Mouse (Mus musculus): ENCODE results near the gene Bloc1s1. TPM values are rescaled to one million over a fixed set of nuclear protein-coding genes. Genes with fewer than 3 reads are reported as not detected.

Gene Bloc1s1
- 218 and 228 TPM in 2 replicates for polyA plus RNA-seq (2014; fragmentation: Nextera tagmentation; extraction: Ambion mirVana)

DNA sequence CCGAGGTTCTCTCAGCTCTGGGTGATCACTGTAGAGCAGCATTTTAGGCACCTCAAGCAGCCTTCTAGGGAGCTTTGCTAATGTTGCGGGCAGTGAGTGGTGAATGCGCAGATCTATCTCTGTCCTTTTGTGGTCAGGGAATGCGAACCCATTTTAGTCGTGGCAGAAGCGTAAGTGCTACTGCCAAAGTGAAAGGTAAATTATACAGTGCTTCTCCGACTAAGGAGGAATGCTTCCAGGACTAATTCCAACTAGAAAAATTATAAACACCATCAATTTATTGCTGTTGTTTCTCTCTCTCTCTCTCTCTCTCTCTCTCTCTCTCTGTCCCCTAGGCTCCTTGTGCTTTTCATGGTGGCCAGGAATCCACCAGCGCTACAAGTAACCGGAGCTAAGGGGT, at the start of gene Bloc1s1:
Bloc1s1 (minus strand) TSS at position 101 of the 400 bp plus-strand sequence.
- WGBS = 57% methylated on average over 9 of the region's 9 CpGs
- H3K36me3 ChIP-seq (ENCODE audit: control insufficient read depth, insufficient read depth, low read length) = no peaks in the 10 kb centered on the region

GRCm38 (mm10) chr10:128972841-128973240, 49.0 kb upstream of the Bloc1s1 start:
- WGBS = 80% methylated on average over 4 of the region's 4 CpGs
- H3K4me3 ChIP-seq (ENCODE audit: low read depth, low read length) = no peak overlapping the region
- ATAC-seq (replicated peaks; ENCODE audit: low FRiP score, low TSS enrichment, low read depth) = no peak
- no peaks in the 10 kb centered on the region for H3K27me3 ChIP-seq (replicated peaks; ENCODE audit: control insufficient read depth, insufficient read depth, low read length)
- no peaks in the 10 kb centered on the region for H3K4me1 ChIP-seq (replicated peaks; ENCODE audit: control insufficient read depth, insufficient read depth, low read length)
- no peak overlapping the region for H3K9ac ChIP-seq (ENCODE audit: low read length)
- H3K27ac ChIP-seq (ENCODE audit: low read depth) = no peak overlapping the region
- no peaks in the 10 kb centered on the region for H3K9me3 ChIP-seq (ENCODE audit: control insufficient read depth, low read length)
- no peak for DNase-seq (ENCODE audit: low spot score)
- no peak overlapping the region for H3K4me2 ChIP-seq (ENCODE audit: low read length)
- H3K36me3 ChIP-seq (ENCODE audit: control insufficient read depth, insufficient read depth, low read length) = no peaks in the 10 kb centered on the region

More for the DNA sequence above, at the start of gene Bloc1s1:
- no peak for DNase-seq (ENCODE audit: low spot score)
- peak within 1 kb of the TSS; percentile 92 for H3K4me3 ChIP-seq (ENCODE audit: low read depth, low read length)
- peaks cover under 1% of the 10 kb centered on the region; the same call in 1 of the 2 replicates for H3K27me3 ChIP-seq (replicated peaks; ENCODE audit: control insufficient read depth, insufficient read depth, low read length)
- ATAC-seq (replicated peaks; ENCODE audit: low FRiP score, low TSS enrichment, low read depth) = no peak
- H3K4me1 ChIP-seq (replicated peaks; ENCODE audit: control insufficient read depth, insufficient read depth, low read length) = peaks cover 20% of the 10 kb centered on the region
- peak within 1 kb of the TSS; percentile 70 for H3K4me2 ChIP-seq (ENCODE audit: low read length)
- peak within 1 kb of the TSS; percentile 78 for H3K9ac ChIP-seq (ENCODE audit: low read length)
- no peaks in the 10 kb centered on the region for H3K9me3 ChIP-seq (ENCODE audit: control insufficient read depth, low read length)
- peak within 1 kb of the TSS; percentile 87 for H3K27ac ChIP-seq (ENCODE audit: low read depth)

GRCm38 (mm10) chr10:128970740-128971250, 47.0 kb upstream of the Bloc1s1 start:
- 39% methylated on average over 1 of the region's 1 CpGs for WGBS
- no peaks in the 10 kb centered on the region for H3K27me3 ChIP-seq (replicated peaks; ENCODE audit: control insufficient read depth, insufficient read depth, low read length)
- no peaks in the 10 kb centered on the region for H3K9me3 ChIP-seq (ENCODE audit: control insufficient read depth, low read length)
- no peak overlapping the region for H3K4me2 ChIP-seq (ENCODE audit: low read length)
- H3K4me3 ChIP-seq (ENCODE audit: low read depth, low read length) = no peak overlapping the region
- no peak for DNase-seq (ENCODE audit: low spot score)
- ATAC-seq (replicated peaks; ENCODE audit: low FRiP score, low TSS enrichment, low read depth) = no peak
- no peaks in the 10 kb centered on the region for H3K4me1 ChIP-seq (replicated peaks; ENCODE audit: control insufficient read depth, insufficient read depth, low read length)
- H3K9ac ChIP-seq (ENCODE audit: low read length) = no peak overlapping the region
- no peak overlapping the region for H3K27ac ChIP-seq (ENCODE audit: low read depth)
- no peaks in the 10 kb centered on the region for H3K36me3 ChIP-seq (ENCODE audit: control insufficient read depth, insufficient read depth, low read length)

DNA sequence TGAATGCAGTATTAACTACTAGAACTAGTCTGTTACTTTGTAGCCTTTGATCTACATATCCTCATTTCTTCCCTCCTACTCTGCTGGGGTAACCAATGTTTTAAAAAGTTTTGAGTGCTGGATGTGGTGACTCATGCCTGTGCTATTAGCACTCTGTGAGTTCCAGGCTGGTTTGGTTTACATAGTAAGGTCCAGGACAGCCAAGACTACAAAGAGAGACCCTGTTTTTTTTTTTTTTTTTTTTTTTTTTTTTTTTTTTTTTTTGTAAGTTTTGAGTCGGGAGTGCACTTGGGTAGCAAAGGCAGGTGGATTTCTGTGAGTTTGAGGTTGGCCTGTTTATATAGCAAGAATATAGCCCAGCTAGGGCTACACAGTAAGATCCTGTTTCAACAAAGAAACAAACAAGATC, 44.5 kb upstream of the Bloc1s1 start:
- WGBS = 8% methylated on average over 1 of the region's 1 CpGs
- H3K4me1 ChIP-seq (replicated peaks; ENCODE audit: control insufficient read depth, insufficient read depth, low read length) = no peaks in the 10 kb centered on the region
- no peak overlapping the region for H3K4me2 ChIP-seq (ENCODE audit: low read length)
- DNase-seq (ENCODE audit: low spot score) (no peak), ATAC-seq (replicated peaks; ENCODE audit: low FRiP score, low TSS enrichment, low read depth) (0 out of 2 replicates have a peak, but pooled peaks have one; percentile 37)
- H3K36me3 ChIP-seq (ENCODE audit: control insufficient read depth, insufficient read depth, low read length) = no peaks in the 10 kb centered on the region
- no peak overlapping the region for H3K27ac ChIP-seq (ENCODE audit: low read depth)
- H3K9me3 ChIP-seq (ENCODE audit: control insufficient read depth, low read length) = no peaks in the 10 kb centered on the region
- no peak overlapping the region for H3K9ac ChIP-seq (ENCODE audit: low read length)
- no peaks in the 10 kb centered on the region for H3K27me3 ChIP-seq (replicated peaks; ENCODE audit: control insufficient read depth, insufficient read depth, low read length)
- H3K4me3 ChIP-seq (ENCODE audit: low read depth, low read length) = no peak overlapping the region

DNA sequence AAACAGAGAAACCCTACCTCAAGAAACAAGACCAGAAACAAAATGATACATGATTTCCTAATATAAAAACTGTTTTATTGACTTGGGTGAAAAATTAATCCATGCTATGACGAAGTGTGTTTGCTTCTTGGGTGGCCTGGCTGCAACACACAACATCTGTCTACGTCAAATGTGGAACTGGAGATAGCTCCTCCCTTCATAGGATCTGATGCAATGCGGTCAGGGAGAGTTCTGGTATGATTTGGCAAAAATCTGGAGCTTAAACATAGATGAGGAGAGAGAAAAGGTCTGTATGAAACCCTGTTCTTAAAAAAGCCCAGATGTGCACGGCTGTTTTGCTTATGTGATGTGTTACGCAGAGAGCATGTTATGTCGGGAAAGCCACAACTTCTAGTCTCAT, 42.0 kb upstream of the Bloc1s1 start:
- Histone ChIP-seq H3K4me2 (ENCODE audit: low read length) (no peak overlapping the region), H3K36me3 (ENCODE audit: control insufficient read depth, insufficient read depth, low read length) (no peaks in the 10 kb centered on the region), H3K4me1 (replicated peaks; ENCODE audit: control insufficient read depth, insufficient read depth, low read length) (0 out of 2 replicates have a peak, but pooled peaks cover 3% of the 10 kb centered on the region), H3K27ac (ENCODE audit: low read depth) (no peak overlapping the region), H3K9me3 (ENCODE audit: control insufficient read depth, low read length) (no peaks in the 10 kb centered on the region), H3K27me3 (replicated peaks; ENCODE audit: control insufficient read depth, insufficient read depth, low read length) (no peaks in the 10 kb centered on the region), H3K4me3 (ENCODE audit: low read depth, low read length) (no peak overlapping the region), H3K9ac (ENCODE audit: low read length) (no peak overlapping the region)
- ATAC-seq (replicated peaks; ENCODE audit: low FRiP score, low TSS enrichment, low read depth) (no peak), DNase-seq (ENCODE audit: low spot score) (no peak)
- 73% methylated on average over 6 of the region's 6 CpGs for WGBS

- H3K4me3 ChIP-seq (ENCODE audit: low read depth, low read length) = no peak overlapping the region
- no peak overlapping the region for H3K27ac ChIP-seq (ENCODE audit: low read depth)
- no peak overlapping the region for H3K4me2 ChIP-seq (ENCODE audit: low read length)
- no peaks in the 10 kb centered on the region for H3K9me3 ChIP-seq (ENCODE audit: control insufficient read depth, low read length)
- H3K4me1 ChIP-seq (replicated peaks; ENCODE audit: control insufficient read depth, insufficient read depth, low read length) = 0 out of 2 replicates have a peak, but pooled peaks cover 3% of the 10 kb centered on the region
- DNase-seq (ENCODE audit: low spot score) (no peak), ATAC-seq (replicated peaks; ENCODE audit: low FRiP score, low TSS enrichment, low read depth) (no peak)
- no peaks in the 10 kb centered on the region for H3K27me3 ChIP-seq (replicated peaks; ENCODE audit: control insufficient read depth, insufficient read depth, low read length)
- H3K9ac ChIP-seq (ENCODE audit: low read length) = no peak overlapping the region
- 69% methylated on average over 2 of the region's 2 CpGs for WGBS
- no peaks in the 10 kb centered on the region for H3K36me3 ChIP-seq (ENCODE audit: control insufficient read depth, insufficient read depth, low read length)
These were observed 41.1 kb upstream of the Bloc1s1 start for GRCm38 (mm10) chr10:128964961-128965360.

DNA sequence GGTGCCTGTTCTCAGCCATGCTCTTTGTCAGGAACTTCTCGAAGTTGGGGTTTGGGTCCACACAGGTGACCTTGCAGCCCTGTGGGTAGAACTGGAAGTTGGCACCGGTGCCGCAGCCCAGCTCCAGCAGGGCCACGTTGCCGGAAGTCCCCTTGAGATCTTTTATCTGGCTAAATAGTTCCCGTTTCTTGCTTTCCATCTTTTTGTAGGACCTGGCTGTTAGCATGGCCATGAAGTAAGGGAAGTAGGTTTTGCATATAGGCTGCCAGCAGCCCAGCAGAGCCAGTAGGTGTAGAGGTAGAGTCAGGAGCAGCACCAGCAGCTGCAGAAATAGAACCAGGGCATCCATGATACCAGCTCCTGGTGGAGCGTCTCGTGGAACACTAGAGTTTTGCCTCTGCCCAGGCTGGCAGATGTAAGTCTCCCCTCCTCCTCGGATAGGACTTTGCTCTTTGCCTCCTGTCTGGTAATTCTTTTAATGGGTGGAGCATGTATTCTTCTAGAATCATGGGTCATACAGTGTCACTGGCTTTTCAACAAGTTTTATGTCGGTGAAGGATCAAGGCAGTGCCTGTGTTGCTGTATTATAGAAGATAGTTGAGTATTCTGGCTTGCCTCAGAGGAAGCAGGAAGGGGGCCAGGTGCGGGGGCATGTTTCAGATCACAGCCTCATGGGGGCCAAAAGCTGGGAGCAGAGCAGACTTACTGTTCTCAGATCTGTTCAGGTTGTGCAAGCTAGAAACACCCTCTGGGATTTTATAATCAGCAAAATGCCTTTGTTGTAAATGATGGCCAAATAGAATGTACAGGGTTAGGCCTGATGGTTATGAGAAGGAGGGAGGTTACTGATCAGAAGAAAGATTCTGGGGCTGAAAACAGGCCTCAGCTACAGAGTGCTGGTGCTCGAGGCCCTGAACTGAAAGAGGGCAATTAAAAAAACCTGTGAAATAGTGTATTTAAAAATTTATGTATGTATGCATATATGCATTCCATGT, 37.1 kb upstream of the Bloc1s1 start, which contains the start of gene Mettl7b:
Mettl7b (minus strand) TSS at position 399 of the 995 bp plus-strand sequence.
- Histone ChIP-seq H3K27ac (ENCODE audit: low read depth) (no peak within 1 kb of the TSS), H3K27me3 (replicated peaks; ENCODE audit: control insufficient read depth, insufficient read depth, low read length) (no peaks in the 10 kb centered on the region), H3K36me3 (ENCODE audit: control insufficient read depth, insufficient read depth, low read length) (no peaks in the 10 kb centered on the region), H3K4me3 (ENCODE audit: low read depth, low read length) (no peak within 1 kb of the TSS), H3K9me3 (ENCODE audit: control insufficient read depth, low read length) (no peaks in the 10 kb centered on the region), H3K4me1 (replicated peaks; ENCODE audit: control insufficient read depth, insufficient read depth, low read length) (0 out of 2 replicates have a peak, but pooled peaks cover 3% of the 10 kb centered on the region), H3K9ac (ENCODE audit: low read length) (no peak within 1 kb of the TSS), H3K4me2 (ENCODE audit: low read length) (no peak within 1 kb of the TSS)
- DNase-seq (ENCODE audit: low spot score) (no peak), ATAC-seq (replicated peaks; ENCODE audit: low FRiP score, low TSS enrichment, low read depth) (peak; percentile 68)
- WGBS = 79% methylated on average over 12 of the region's 12 CpGs

- H3K9ac ChIP-seq (ENCODE audit: low read length) = no peak overlapping the region
- DNase-seq (ENCODE audit: low spot score) (no peak), ATAC-seq (replicated peaks; ENCODE audit: low FRiP score, low TSS enrichment, low read depth) (no peak)
- WGBS = 75% methylated on average over 4 of the region's 4 CpGs
- H3K9me3 ChIP-seq (ENCODE audit: control insufficient read depth, low read length) = no peaks in the 10 kb centered on the region
- H3K27ac ChIP-seq (ENCODE audit: low read depth) = no peak overlapping the region
- H3K4me1 ChIP-seq (replicated peaks; ENCODE audit: control insufficient read depth, insufficient read depth, low read length) = 0 out of 2 replicates have a peak, but pooled peaks cover 3% of the 10 kb centered on the region
- no peak overlapping the region for H3K4me3 ChIP-seq (ENCODE audit: low read depth, low read length)
- no peak overlapping the region for H3K4me2 ChIP-seq (ENCODE audit: low read length)
- H3K36me3 ChIP-seq (ENCODE audit: control insufficient read depth, insufficient read depth, low read length) = no peaks in the 10 kb centered on the region
- H3K27me3 ChIP-seq (replicated peaks; ENCODE audit: control insufficient read depth, insufficient read depth, low read length) = no peaks in the 10 kb centered on the region
These were observed 36.3 kb upstream of the Bloc1s1 start for GRCm38 (mm10) chr10:128960142-128960541.

All from intestine, embryonic 14.5 days (tissue).